Mouse (Mus musculus) liver, adult 2 months (tissue): ENCODE measurements around the gene Vmn2r95.

Experiments used
- CTCF ChIP-seq: fragments of 200-500 bp; IDR thresholded peaks from 2 replicates; pipeline ENCODE4 v1.5.1; 2011; ENCODE audit warnings: low read depth, low read length, control low read depth
- POLR2A ChIP-seq: fragments of 200-500 bp; IDR thresholded peaks from 2 replicates; pipeline ENCODE4 v1.6.1; 2011; ENCODE audit warnings: low read length, control low read depth; ENCODE audit not compliant: insufficient read depth; ENCODE audit errors: extremely low read depth

DNA sequence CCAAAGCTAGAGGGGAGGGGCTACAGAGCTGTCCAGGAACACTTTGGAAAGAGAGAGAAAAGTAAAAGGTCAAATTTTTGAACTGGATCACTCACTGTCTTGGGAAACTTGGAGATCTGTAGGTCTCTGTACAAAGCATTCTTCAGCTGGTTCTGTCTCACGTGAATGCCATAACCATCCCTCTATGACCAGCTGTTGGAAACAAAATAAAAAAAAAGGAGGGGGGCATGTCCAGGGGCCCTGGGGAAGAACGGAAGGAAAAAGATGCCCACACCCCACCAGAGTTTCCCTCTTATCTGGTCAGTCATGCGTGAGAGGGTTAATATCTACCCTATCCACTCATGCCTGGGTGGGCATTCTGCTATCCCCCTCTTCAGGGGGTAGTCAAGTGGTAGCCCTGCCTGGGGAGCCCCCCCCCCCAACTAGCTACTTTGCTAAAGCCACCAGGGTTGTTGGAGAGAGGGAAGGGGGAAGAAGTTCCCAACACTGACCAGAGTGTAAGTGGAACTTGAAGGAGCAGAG lies 31.8 kb downstream of the Vmn2r95 start:
- no peak for TF ChIP-seq CTCF
- TF ChIP-seq POLR2A, result no peak
